Mouse (Mus musculus) olfactory bulb, adult 2 months (tissue): ENCODE results near the gene Cox7a2l.

Experiments used
- CTCF ChIP-seq: fragments of 200-500 bp; IDR thresholded peaks from 2 replicates; pipeline ENCODE4 v1.5.1; 2012; ENCODE audit warnings: low read depth, mild to moderate bottlenecking, low read length, moderate library complexity; ENCODE audit not compliant: insufficient read depth
- POLR2A ChIP-seq: fragments of 200-500 bp; IDR thresholded peaks from 2 replicates; pipeline ENCODE4 v1.6.1; 2012; ENCODE audit warnings: mild to moderate bottlenecking, low read depth, low read length, moderate library complexity; ENCODE audit not compliant: insufficient read depth

DNA sequence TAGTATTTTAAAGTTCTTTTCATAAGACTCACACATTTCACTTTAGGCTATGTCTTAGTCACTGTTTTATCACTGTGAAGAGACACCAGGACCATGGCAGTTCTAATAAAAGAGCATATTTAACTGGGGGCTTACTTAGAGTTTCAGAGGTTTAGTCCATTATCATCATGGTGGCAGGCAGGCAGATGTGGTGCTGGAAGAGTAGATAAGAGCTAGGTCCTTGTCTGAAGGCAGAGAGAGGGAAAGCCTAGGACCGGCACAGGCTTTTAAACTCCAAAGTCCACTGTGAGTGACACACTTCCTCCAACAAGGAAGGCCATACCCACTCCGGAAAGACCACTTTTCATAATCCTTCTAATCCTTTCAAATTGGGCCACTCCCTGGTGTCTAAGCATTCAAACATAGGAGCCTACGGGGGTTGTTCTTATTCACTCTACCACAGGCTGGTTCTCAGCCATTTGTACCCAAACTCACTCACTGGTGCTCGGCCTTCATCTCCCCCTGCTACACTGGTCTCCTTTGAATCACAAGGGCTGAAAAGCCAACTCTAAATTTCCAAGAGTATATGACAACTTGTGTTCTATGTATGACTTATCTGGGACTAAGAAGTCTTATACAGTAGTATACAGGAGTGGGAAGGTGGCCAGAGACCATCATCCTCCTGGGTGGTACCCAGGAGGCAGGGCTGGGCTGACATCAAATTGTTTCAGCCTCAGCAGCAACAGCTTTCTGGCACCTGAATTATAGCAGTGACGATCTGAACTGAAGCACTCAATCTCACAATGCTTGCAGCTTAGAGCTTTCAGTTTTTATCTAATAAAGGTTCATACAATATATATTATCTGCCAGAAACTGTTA, 45.3 kb upstream of the Cox7a2l start:
- no peak for TF ChIP-seq CTCF
- TF ChIP-seq POLR2A = no peak
